Mouse (Mus musculus): ENCODE data around the gene Lancl3. TPM values are rescaled to one million over a fixed set of nuclear protein-coding genes. Genes with fewer than 3 reads are reported as not detected.
"Not testable (repeated sequence)": the region's sequence is repeated elsewhere in the genome, so short reads cannot be mapped to it uniquely, and the experiment has no call there.

The Lancl3 gene
- polyA plus RNA-seq, 1 experiment: 1.3 TPM

GRCm38 (mm10) chrX:9298413-9298864 is 98.7 kb downstream of the Lancl3 start:
- Histone ChIP-seq H3ac (ENCODE audit: control insufficient read depth, insufficient read length, low read depth) (no peak overlapping the region), H3K79me2 (ENCODE audit: control insufficient read depth, insufficient read depth) (no peaks in the 10 kb centered on the region), H3K79me3 (ENCODE audit: low read depth) (no peaks in the 10 kb centered on the region), H3K27me3 (ENCODE audit: control insufficient read depth, insufficient read depth, insufficient read length) (no peaks in the 10 kb centered on the region), H3K4me3 (ENCODE audit: insufficient read depth, poor library complexity, severe bottlenecking) (no peak overlapping the region), H3K36me3 (ENCODE audit: control insufficient read depth, insufficient read depth) (no peaks in the 10 kb centered on the region)
- TF ChIP-seq CEBPB (IDR thresholded peaks at IDR 0.05; ENCODE audit: low read depth) (no peak), FOSL1 (IDR thresholded peaks at IDR 0.05; ENCODE audit: insufficient read depth, low read length, poor library complexity, severe bottlenecking) (no peak), CTCF (IDR thresholded peaks at IDR 0.05; ENCODE audit: control insufficient read depth, insufficient read depth, insufficient read length) (no peak), MYOG (IDR thresholded peaks at IDR 0.05; ENCODE audit: control insufficient read depth, extremely low read depth, insufficient read length) (no peak), MAX (IDR thresholded peaks at IDR 0.05) (no peak), USF1 (IDR thresholded peaks at IDR 0.05; ENCODE audit: low read depth) (no peak), MYOD1 (IDR thresholded peaks at IDR 0.05; ENCODE audit: control insufficient read depth, insufficient read length, low read depth) (no peak)

DNA sequence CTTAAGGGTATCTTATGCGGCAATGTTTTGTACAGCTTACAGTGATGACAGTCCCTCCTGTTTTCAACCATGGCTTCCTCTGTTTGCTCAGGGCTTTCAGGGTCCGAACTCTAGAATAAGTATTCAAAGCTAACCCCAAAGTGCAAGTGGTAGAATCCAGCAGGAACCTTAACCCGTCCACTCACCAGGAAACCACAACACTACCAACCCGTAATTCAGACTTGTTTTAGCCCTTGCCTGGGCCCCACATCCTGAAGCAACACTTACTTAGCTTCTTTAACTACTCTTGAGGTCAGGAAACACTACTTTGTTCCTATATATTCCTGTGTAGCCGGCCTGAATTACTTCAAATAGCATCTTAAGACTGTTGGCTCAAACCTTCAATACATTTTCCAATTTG is 103.1 kb downstream of the Lancl3 start:
- no peaks in the 10 kb centered on the region for H3K79me2 ChIP-seq (ENCODE audit: control insufficient read depth, insufficient read depth)
- no peaks in the 10 kb centered on the region for H3K79me3 ChIP-seq (ENCODE audit: low read depth)
- H3K36me3 ChIP-seq (ENCODE audit: control insufficient read depth, insufficient read depth): no peaks in the 10 kb centered on the region
- no peak for TF ChIP-seq USF1 (IDR thresholded peaks at IDR 0.05; ENCODE audit: low read depth)
- no peak for TF ChIP-seq MAX (IDR thresholded peaks at IDR 0.05)
- TF ChIP-seq MYOG (IDR thresholded peaks at IDR 0.05; ENCODE audit: control insufficient read depth, extremely low read depth, insufficient read length): no peak
- TF ChIP-seq MYOD1 (IDR thresholded peaks at IDR 0.05; ENCODE audit: control insufficient read depth, insufficient read length, low read depth): no peak
- TF ChIP-seq CTCF (IDR thresholded peaks at IDR 0.05; ENCODE audit: control insufficient read depth, insufficient read depth, insufficient read length): no peak
- no peak for TF ChIP-seq CEBPB (IDR thresholded peaks at IDR 0.05; ENCODE audit: low read depth)
- TF ChIP-seq FOSL1 (IDR thresholded peaks at IDR 0.05; ENCODE audit: insufficient read depth, low read length, poor library complexity, severe bottlenecking): no peak
- H3K4me3 ChIP-seq (ENCODE audit: insufficient read depth, poor library complexity, severe bottlenecking): no peak overlapping the region
- H3ac ChIP-seq (ENCODE audit: control insufficient read depth, insufficient read length, low read depth): no peak overlapping the region
- no peaks in the 10 kb centered on the region for H3K27me3 ChIP-seq (ENCODE audit: control insufficient read depth, insufficient read depth, insufficient read length)

DNA sequence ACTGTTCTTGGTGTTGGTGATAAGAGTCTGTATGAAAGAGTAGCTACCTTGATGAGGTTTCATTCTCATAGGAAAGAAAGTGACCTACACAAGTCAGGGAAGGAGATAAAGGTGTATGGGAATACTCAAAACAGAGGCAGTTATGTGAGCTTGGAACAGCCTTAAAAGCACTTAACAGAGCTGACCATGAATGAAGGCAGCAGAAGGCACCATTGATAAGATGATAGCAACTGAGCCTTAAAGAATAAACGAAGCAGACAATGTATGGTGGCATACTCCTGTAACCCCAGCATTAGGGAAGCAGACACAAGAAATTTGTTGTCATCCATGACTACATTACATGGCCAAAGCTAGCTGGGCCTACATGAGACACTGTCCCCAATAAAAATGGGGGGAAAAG is 103.8 kb downstream of the Lancl3 start:
- H3K36me3 ChIP-seq (ENCODE audit: control insufficient read depth, insufficient read depth): no peaks in the 10 kb centered on the region
- no peak for TF ChIP-seq MYOG (IDR thresholded peaks at IDR 0.05; ENCODE audit: control insufficient read depth, extremely low read depth, insufficient read length)
- no peak for TF ChIP-seq CTCF (IDR thresholded peaks at IDR 0.05; ENCODE audit: control insufficient read depth, insufficient read depth, insufficient read length)
- TF ChIP-seq CEBPB (IDR thresholded peaks at IDR 0.05; ENCODE audit: low read depth): no peak
- no peak for TF ChIP-seq MYOD1 (IDR thresholded peaks at IDR 0.05; ENCODE audit: control insufficient read depth, insufficient read length, low read depth)
- no peak for TF ChIP-seq USF1 (IDR thresholded peaks at IDR 0.05; ENCODE audit: low read depth)
- TF ChIP-seq FOSL1 (IDR thresholded peaks at IDR 0.05; ENCODE audit: insufficient read depth, low read length, poor library complexity, severe bottlenecking): no peak
- TF ChIP-seq MAX (IDR thresholded peaks at IDR 0.05): no peak

GRCm38 (mm10) chrX:9316457-9316856 is 116.8 kb downstream of the Lancl3 start:
- not testable (repeated sequence) for H3K4me3 ChIP-seq (ENCODE audit: insufficient read depth, poor library complexity, severe bottlenecking); H3ac ChIP-seq (ENCODE audit: control insufficient read depth, insufficient read length, low read depth); H3K79me2 ChIP-seq (ENCODE audit: control insufficient read depth, insufficient read depth); H3K79me3 ChIP-seq (ENCODE audit: low read depth); H3K27me3 ChIP-seq (ENCODE audit: control insufficient read depth, insufficient read depth, insufficient read length); H3K36me3 ChIP-seq (ENCODE audit: control insufficient read depth, insufficient read depth)

More for the DNA sequence above, 103.8 kb downstream of the Lancl3 start:
- Histone ChIP-seq H3K79me2 (ENCODE audit: control insufficient read depth, insufficient read depth) (no peaks in the 10 kb centered on the region), H3K79me3 (ENCODE audit: low read depth) (no peaks in the 10 kb centered on the region), H3K27me3 (ENCODE audit: control insufficient read depth, insufficient read depth, insufficient read length) (no peaks in the 10 kb centered on the region), H3K4me3 (ENCODE audit: insufficient read depth, poor library complexity, severe bottlenecking) (no peak overlapping the region), H3ac (ENCODE audit: control insufficient read depth, insufficient read length, low read depth) (no peak overlapping the region)

Other genes with a start within 250 kb of the Lancl3 start
- gene Fthl17b, start 236.9 kb upstream of the Lancl3 start, polyA plus RNA-seq (2012; fragmentation: generic; extraction: Trizol): not detected
- gene Fthl17c, start 223.3 kb upstream of the Lancl3 start, polyA plus RNA-seq (2012; fragmentation: generic; extraction: Trizol): not detected
- gene Fthl17d, start 213.1 kb upstream of the Lancl3 start, polyA plus RNA-seq (2012; fragmentation: generic; extraction: Trizol): 0.08 TPM
- not detected for gene Fthl17e, start 166.4 kb upstream of the Lancl3 start, polyA plus RNA-seq (2012; fragmentation: generic; extraction: Trizol)
- gene Fthl17f, start 136.9 kb upstream of the Lancl3 start, polyA plus RNA-seq (2012; fragmentation: generic; extraction: Trizol): 0.04 TPM
- not detected for gene 4930402K13Rik, start 95.3 kb upstream of the Lancl3 start, polyA plus RNA-seq (2012; fragmentation: generic; extraction: Trizol)
- gene Gm14862, start 57.0 kb downstream of the Lancl3 start, polyA plus RNA-seq (2012; fragmentation: generic; extraction: Trizol): not detected
- gene Xk, start 72.9 kb downstream of the Lancl3 start, polyA plus RNA-seq (2012; fragmentation: generic; extraction: Trizol): 0.02 TPM
- gene H2al1m, start 83.9 kb downstream of the Lancl3 start, polyA plus RNA-seq (2012; fragmentation: generic; extraction: Trizol): not detected
- gene H2al1k, start 150.7 kb downstream of the Lancl3 start, polyA plus RNA-seq (2012; fragmentation: generic; extraction: Trizol): not detected